In the genomic region with DNA sequence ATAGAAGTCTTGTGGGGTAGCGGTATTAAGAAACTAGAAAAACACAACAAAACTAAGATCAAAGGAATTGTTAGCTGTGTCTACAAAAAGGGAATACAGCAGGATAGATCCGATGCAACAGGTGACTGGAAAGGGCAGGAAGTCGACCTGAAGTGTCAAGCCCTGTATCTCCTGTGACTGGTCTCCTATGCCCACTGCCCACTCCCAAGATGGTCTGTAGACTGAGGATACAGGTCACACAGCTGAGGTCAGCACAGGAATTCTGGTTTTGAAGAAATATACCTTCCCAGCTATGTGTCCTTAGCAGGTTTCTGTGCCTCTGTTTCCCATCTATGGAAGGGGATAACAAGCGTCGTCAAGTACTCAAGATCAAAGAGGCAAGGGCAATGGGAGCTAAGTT, we compare ENCODE assay signal across 9 mouse cellular contexts. TPM values are rescaled to one million over a fixed set of nuclear protein-coding genes. Genes with fewer than 3 reads are reported as not detected.
DNase-seq lines count a peak whose midpoint lies in the region; ATAC-seq and TF ChIP-seq lines count a peak whose summit lies in the region.
"Had no signal": no experiment of that assay in that cellular context is flagged by ENCODE, and none has a peak within 500 bp of the region (broad histone marks: within the 10 kb centered on the region; RNA-seq: fewer than 3 reads in every experiment).

No protein-coding gene starts in this region.

- peak overlapping the region; percentile 82; the same call in 1 of the 2 replicates for H3K4me2 ChIP-seq in heart, embryonic 12.5 days
- peak overlapping the region; percentile 73 for H3K4me2 ChIP-seq in embryonic facial prominence, embryonic 14.5 days (ENCODE audit: low read depth, low read length)
- H3K4me2 ChIP-seq in hindbrain, embryonic 16.5 days (ENCODE audit: low read length), result peak overlapping the region; percentile 83
- peak overlapping the region; percentile 69 for H3K4me2 ChIP-seq in midbrain, embryonic 15.5 days

- no peak for DNase-seq in heart, adult 18-20 months
- no peak for DNase-seq in embryonic facial prominence, embryonic 14.5 days (ENCODE audit: low spot score)
- DNase-seq in adrenal gland, adult 2 months, result no peak
- DNase-seq in layer of hippocampus, adult 2 months (ENCODE audit: low spot score in 2 of 2), result no peak
- DNase-seq in urinary bladder, adult 18-20 months (ENCODE audit: low spot score in 2 of 2), result no peak
- DNase-seq: lung, postnatal 10 days had no signal

- no peak for TF ChIP-seq CTCF in layer of hippocampus, adult 2 months (conservative IDR thresholded peaks at IDR 0.05)

- H3K36me3 ChIP-seq in heart, embryonic 12.5 days, result 0 out of 2 replicates have a peak, but pooled peaks cover 3% of the 10 kb centered on the region
- H3K36me3 ChIP-seq in embryonic facial prominence, embryonic 14.5 days (ENCODE audit: control insufficient read depth, insufficient read depth, low read length), result 0 out of 2 replicates have a peak, but pooled peaks cover 6% of the 10 kb centered on the region
- no peaks in the 10 kb centered on the region for H3K36me3 ChIP-seq in hindbrain, embryonic 16.5 days (ENCODE audit: control insufficient read depth, insufficient read depth, low read length)
- no peaks in the 10 kb centered on the region for H3K36me3 ChIP-seq in midbrain, embryonic 15.5 days (replicated peaks)

- H3K9me3 ChIP-seq in heart, embryonic 12.5 days (replicated peaks), result no peaks in the 10 kb centered on the region
- H3K9me3 ChIP-seq in embryonic facial prominence, embryonic 14.5 days (ENCODE audit: control insufficient read depth, low read length), result no peaks in the 10 kb centered on the region
- H3K9me3 ChIP-seq in hindbrain, embryonic 16.5 days (ENCODE audit: control insufficient read depth, low read length), result no peaks in the 10 kb centered on the region
- no peaks in the 10 kb centered on the region for H3K9me3 ChIP-seq in midbrain, embryonic 15.5 days

- WGBS in heart, embryonic 12.5 days, result 92% methylated on average over 5 of the region's 5 CpGs
- 86% methylated on average over 5 of the region's 5 CpGs for WGBS in embryonic facial prominence, embryonic 14.5 days
- 94% methylated on average over 5 of the region's 5 CpGs for WGBS in hindbrain, embryonic 16.5 days
- 94% methylated on average over 5 of the region's 5 CpGs for WGBS in midbrain, embryonic 15.5 days

- no peak for ATAC-seq in heart, embryonic 12.5 days (ENCODE audit: insufficient number of reproducible peaks, low FRiP score)
- ATAC-seq in embryonic facial prominence, embryonic 14.5 days (ENCODE audit: low read depth), result no peak
- ATAC-seq in hindbrain, embryonic 16.5 days, result no peak
- no peak for ATAC-seq in midbrain, embryonic 15.5 days (replicated peaks)

- peaks cover 14% of the 10 kb centered on the region for H3K4me1 ChIP-seq in heart, embryonic 12.5 days (replicated peaks)
- peaks cover 13% of the 10 kb centered on the region for H3K4me1 ChIP-seq in embryonic facial prominence, embryonic 14.5 days (ENCODE audit: control insufficient read depth, insufficient read depth, low read length)
- H3K4me1 ChIP-seq in hindbrain, embryonic 16.5 days (ENCODE audit: control insufficient read depth, insufficient read depth, low read depth, low read length), result peaks cover 23% of the 10 kb centered on the region
- H3K4me1 ChIP-seq in midbrain, embryonic 15.5 days, result peaks cover 28% of the 10 kb centered on the region

- H3K4me3 ChIP-seq in heart, embryonic 12.5 days, result peak overlapping the region; percentile 71; the same call in 1 of the 2 replicates
- H3K4me3 ChIP-seq in embryonic facial prominence, embryonic 14.5 days (ENCODE audit: low read depth, low read length), result no peak overlapping the region
- peak overlapping the region; percentile 94 for H3K4me3 ChIP-seq in hindbrain, embryonic 16.5 days (ENCODE audit: low read length)
- H3K4me3 ChIP-seq in midbrain, embryonic 15.5 days, result peak overlapping the region; percentile 95
- no peak overlapping the region for H3K4me3 ChIP-seq in layer of hippocampus, adult 2 months

- H3K9ac ChIP-seq in heart, embryonic 12.5 days, result no peak overlapping the region; the same call in 1 of the 2 replicates
- peak overlapping the region; percentile 99; the same call in 1 of the 2 replicates for H3K9ac ChIP-seq in embryonic facial prominence, embryonic 14.5 days (ENCODE audit: low read depth, low read length)
- H3K9ac ChIP-seq in hindbrain, embryonic 16.5 days (ENCODE audit: low read depth, low read length), result no peak overlapping the region
- H3K9ac ChIP-seq in midbrain, embryonic 15.5 days, result peak overlapping the region; percentile 100

- H3K27ac ChIP-seq in heart, embryonic 12.5 days (ENCODE audit: poor library complexity, severe bottlenecking), result no peak overlapping the region
- H3K27ac ChIP-seq in embryonic facial prominence, embryonic 14.5 days (replicated peaks; ENCODE audit: low read depth, low read length), result no peak overlapping the region
- peak overlapping the region; percentile 100 for H3K27ac ChIP-seq in hindbrain, embryonic 16.5 days (ENCODE audit: low read depth, low read length)
- peak overlapping the region; percentile 100 for H3K27ac ChIP-seq in midbrain, embryonic 15.5 days
- H3K27ac ChIP-seq in layer of hippocampus, adult 2 months, result no peak overlapping the region

- H3K27me3 ChIP-seq in heart, embryonic 12.5 days (replicated peaks), result 0 out of 2 replicates have a peak, but pooled peaks cover 5% of the 10 kb centered on the region
- no peaks in the 10 kb centered on the region for H3K27me3 ChIP-seq in embryonic facial prominence, embryonic 14.5 days (replicated peaks; ENCODE audit: control insufficient read depth, insufficient read depth, low read length)
- no peaks in the 10 kb centered on the region for H3K27me3 ChIP-seq in hindbrain, embryonic 16.5 days (replicated peaks; ENCODE audit: control insufficient read depth, insufficient read depth, low read length)
- no peaks in the 10 kb centered on the region for H3K27me3 ChIP-seq in midbrain, embryonic 15.5 days (replicated peaks)

RNA-seq across cellular contexts. Expression of a gene that starts 0.8 kb away (rescaled TPM):
- 29.3 and 32.9 TPM in 2 replicates for polyA plus RNA-seq in heart, embryonic 12.5 days (2016; fragmentation: Nextera tagmentation; extraction: Ambion mirVana)
- 10 to 100 TPM; 27.2 to 29.3 TPM for total RNA-seq in heart, adult 18-20 months (2021)
- polyA plus RNA-seq in embryonic facial prominence, embryonic 14.5 days (2014; fragmentation: Nextera tagmentation; extraction: Ambion mirVana), result 25.6 and 26.3 TPM in 2 replicates
- polyA plus RNA-seq in hindbrain, embryonic 16.5 days (2015; fragmentation: Nextera tagmentation; extraction: Ambion mirVana), result 32.4 and 41.3 TPM in 2 replicates
- polyA plus RNA-seq in midbrain, embryonic 15.5 days (2015; fragmentation: Nextera tagmentation; extraction: Ambion mirVana), result 51.9 and 59.9 TPM in 2 replicates
- 10 to 100 TPM; 40.6 to 52.5 TPM for total RNA-seq in adrenal gland, adult 2 months (2021)
- polyA plus RNA-seq in adrenal gland, adult 2 months (2012; rRNA removed), result 14.2 and 14.9 TPM in 2 replicates
- total RNA-seq in layer of hippocampus, adult 2 months (2021), result 10 to 100 TPM; 53.9 to 57.7 TPM

RNA-seq across cellular contexts. Expression of a gene that starts 58.3 kb away (rescaled TPM):
- 25.7 and 26.7 TPM in 2 replicates for polyA plus RNA-seq in heart, embryonic 12.5 days (2016; fragmentation: Nextera tagmentation; extraction: Ambion mirVana)
- 1 to 10 TPM; 5.5 to 8.3 TPM for total RNA-seq in heart, adult 18-20 months (2021)
- polyA plus RNA-seq in embryonic facial prominence, embryonic 14.5 days (2014; fragmentation: Nextera tagmentation; extraction: Ambion mirVana), result 59.2 and 61.4 TPM in 2 replicates
- polyA plus RNA-seq in hindbrain, embryonic 16.5 days (2015; fragmentation: Nextera tagmentation; extraction: Ambion mirVana), result 42.1 and 44.8 TPM in 2 replicates
- 34.6 and 35.9 TPM in 2 replicates for polyA plus RNA-seq in midbrain, embryonic 15.5 days (2015; fragmentation: Nextera tagmentation; extraction: Ambion mirVana)
- total RNA-seq in adrenal gland, adult 2 months (2021), result 10 to 100 TPM; 27.9 to 37.8 TPM
- 43.3 and 46.3 TPM in 2 replicates for polyA plus RNA-seq in adrenal gland, adult 2 months (2012; rRNA removed)
- 10 to 100 TPM; 23.3 to 27.2 TPM for total RNA-seq in layer of hippocampus, adult 2 months (2021)

Comparison
In these comparisons a context has a peak if more than half of its experiments do, and no peak if none do; other contexts are left out.
1. H3K27ac ChIP-seq: peak in hindbrain, embryonic 16.5 days (single experiment) and midbrain, embryonic 15.5 days (single experiment); none in heart, embryonic 12.5 days (single experiment), embryonic facial prominence, embryonic 14.5 days (single experiment) and layer of hippocampus, adult 2 months (single experiment).
2. H3K4me3 ChIP-seq: peak in heart, embryonic 12.5 days (single experiment), hindbrain, embryonic 16.5 days (single experiment) and midbrain, embryonic 15.5 days (single experiment); none in embryonic facial prominence, embryonic 14.5 days (single experiment) and layer of hippocampus, adult 2 months (single experiment).
3. H3K9ac ChIP-seq: peak in embryonic facial prominence, embryonic 14.5 days (single experiment) and midbrain, embryonic 15.5 days (single experiment); none in heart, embryonic 12.5 days (single experiment) and hindbrain, embryonic 16.5 days (single experiment).
4. Peak in every context shown above with its lines, with median percentiles within 50 percentile points of each other: H3K4me2 ChIP-seq.